Mouse (Mus musculus) A20 (cell line): ENCODE results near the gene Vps35.

Experiments
- DNase-seq: peaks from one replicate; pipeline ENCODE4 v3.0.0-alpha.2; 2011; ENCODE audit warnings: low read depth, low spot score

The Vps35 gene

GRCm38 (mm10) chr8:85299434-85300077 is at the start of gene Vps35, which contains the start of gene Orc6:
Gene Vps35, minus strand, starts transcription at chr8:85299802.
Gene Orc6, plus strand, starts transcription at chr8:85299632.
- DNase-seq = peak; percentile 99

GRCm38 (mm10) chr8:85339871-85340573 is 40.4 kb upstream of the Vps35 start:
- no peak for DNase-seq

GRCm38 (mm10) chr8:85337681-85338080 is 38.1 kb upstream of the Vps35 start:
- no peak for DNase-seq

GRCm38 (mm10) chr8:85336211-85336933 is 36.8 kb upstream of the Vps35 start:
- no peak for DNase-seq

- DNase-seq = no peak
Measured at GRCm38 (mm10) chr8:85335105-85335504, 35.5 kb upstream of the Vps35 start.

- DNase-seq = no peak
Measured at GRCm38 (mm10) chr8:85329506-85329905, 29.9 kb upstream of the Vps35 start.

GRCm38 (mm10) chr8:85327036-85327435 is 27.4 kb upstream of the Vps35 start:
- no peak for DNase-seq

- DNase-seq = no peak
Measured at GRCm38 (mm10) chr8:85323084-85323483, 23.5 kb upstream of the Vps35 start.

GRCm38 (mm10) chr8:85321981-85322380 is 22.4 kb upstream of the Vps35 start:
- no peak for DNase-seq

- no peak for DNase-seq
Measured at GRCm38 (mm10) chr8:85318534-85318933, 18.9 kb upstream of the Vps35 start.

- DNase-seq = no peak
Measured at GRCm38 (mm10) chr8:85313036-85313435, 13.4 kb upstream of the Vps35 start.

GRCm38 (mm10) chr8:85311743-85312142 is 12.1 kb upstream of the Vps35 start:
- peak; percentile 56 for DNase-seq

GRCm38 (mm10) chr8:85308564-85308963 is 9.0 kb upstream of the Vps35 start:
- no peak for DNase-seq

GRCm38 (mm10) chr8:85303531-85303930 is 3.9 kb upstream of the Vps35 start:
- DNase-seq = no peak

- DNase-seq = peak; percentile 65
Measured at GRCm38 (mm10) chr8:85302931-85303330, 3.3 kb upstream of the Vps35 start.

GRCm38 (mm10) chr8:85301941-85302340 is 2.3 kb upstream of the Vps35 start:
- DNase-seq = no peak

GRCm38 (mm10) chr8:85298600-85299433 is 785 bp downstream of the Vps35 start:
- DNase-seq = peak; percentile 78

GRCm38 (mm10) chr8:85286846-85287245 is 12.8 kb downstream of the Vps35 start:
- DNase-seq = no peak

- DNase-seq = no peak
Measured at GRCm38 (mm10) chr8:85227297-85227696, 72.3 kb downstream of the Vps35 start.

GRCm38 (mm10) chr8:85225688-85226087 is 73.9 kb downstream of the Vps35 start, which contains the start of gene Olfr371:
Gene Olfr371, plus strand, starts transcription at chr8:85225988.
- no peak for DNase-seq

- DNase-seq = no peak
Measured at GRCm38 (mm10) chr8:85220992-85221391, 78.6 kb downstream of the Vps35 start.

GRCm38 (mm10) chr8:85220220-85220619 is 79.4 kb downstream of the Vps35 start:
- DNase-seq = no peak
